Comparison of ENCODE assay signal across 22 mouse cellular contexts in genomic region chr3:56229283-56229682, GRCm38 (mm10). TPM values are rescaled to one million over a fixed set of nuclear protein-coding genes. Genes with fewer than 3 reads are reported as not detected.
A peak's percentile ranks its signal among the peaks of the same experiment; 100 is the strongest.
DNase-seq lines count a peak whose midpoint lies in the region; ATAC-seq and TF ChIP-seq lines count a peak whose summit lies in the region.
"Had no signal": no experiment of that assay in that cellular context is flagged by ENCODE, and none has a peak within 500 bp of the region (broad histone marks: within the 10 kb centered on the region; RNA-seq: fewer than 3 reads in every experiment).

No protein-coding gene starts in this region.

- no peak overlapping the region for H3ac ChIP-seq in C2C12 (ENCODE audit: control insufficient read depth, insufficient read length, low read depth)

- H3K9ac ChIP-seq in heart, embryonic 11.5 days (ENCODE audit: low read depth, low read length), result no peak overlapping the region
- H3K9ac ChIP-seq in heart, embryonic 15.5 days, result no peak overlapping the region
- H3K9ac ChIP-seq: embryonic facial prominence, embryonic 13.5 days; forebrain, embryonic 12.5 days; hindbrain, embryonic 15.5 days had no signal

- H3K79me2 ChIP-seq in C2C12 (ENCODE audit: control insufficient read depth, insufficient read depth), result no peaks in the 10 kb centered on the region

- H3K4me3 ChIP-seq in heart, embryonic 11.5 days (ENCODE audit: low read depth, low read length), result no peak overlapping the region
- H3K4me3 ChIP-seq in heart, embryonic 15.5 days, result no peak overlapping the region
- no peak overlapping the region for H3K4me3 ChIP-seq in heart, embryonic 10.5 days
- H3K4me3 ChIP-seq in C2C12 (ENCODE audit: insufficient read depth, poor library complexity, severe bottlenecking), result no peak overlapping the region
- H3K4me3 ChIP-seq: embryonic facial prominence, embryonic 13.5 days; forebrain, embryonic 12.5 days; hindbrain, embryonic 15.5 days had no signal

- no peak for TF ChIP-seq CTCF in C2C12 (IDR thresholded peaks at IDR 0.05; ENCODE audit: control insufficient read depth, insufficient read depth, insufficient read length)

- DNase-seq in heart, adult 11 months, result no peak
- DNase-seq in heart, embryonic 10.5 days (ENCODE audit: low spot score), result no peak
- DNase-seq in 416B (ENCODE audit: low read depth), result peak; percentile 50
- DNase-seq in lung, adult 18-20 months, result no peak
- DNase-seq: adrenal gland, adult 2 months; adrenal gland, postnatal 25 days; cerebellum, adult 18-20 months; cerebellum, adult 9-11 months; cerebellum, postnatal 36 days; gastrocnemius, postnatal 14 days; heart, postnatal 14 days; kidney, adult 8-10 months had no signal

- no peaks in the 10 kb centered on the region for H3K27me3 ChIP-seq in heart, embryonic 11.5 days (ENCODE audit: control insufficient read depth, insufficient read depth, low read length)
- H3K27me3 ChIP-seq in heart, embryonic 15.5 days, result no peaks in the 10 kb centered on the region
- no peaks in the 10 kb centered on the region for H3K27me3 ChIP-seq in heart, embryonic 10.5 days (ENCODE audit: insufficient read depth, poor library complexity, severe bottlenecking)
- no peaks in the 10 kb centered on the region for H3K27me3 ChIP-seq in C2C12 (ENCODE audit: control insufficient read depth, insufficient read depth, insufficient read length)
- H3K27me3 ChIP-seq: CH12.LX; embryonic facial prominence, embryonic 13.5 days; forebrain, embryonic 12.5 days; hindbrain, embryonic 15.5 days had no signal

- WGBS in heart, embryonic 11.5 days (ENCODE audit: insufficient replicate concordance), result 11% methylated on average over 1 of the region's 1 CpGs
- 15% methylated on average over 1 of the region's 1 CpGs for WGBS in heart, embryonic 15.5 days
- 3% methylated on average over 1 of the region's 1 CpGs for WGBS in heart, embryonic 10.5 days

- no peaks in the 10 kb centered on the region for H3K36me3 ChIP-seq in heart, embryonic 11.5 days (ENCODE audit: control insufficient read depth, insufficient read depth, low read length)
- no peaks in the 10 kb centered on the region for H3K36me3 ChIP-seq in heart, embryonic 15.5 days
- H3K36me3 ChIP-seq in heart, embryonic 10.5 days, result no peaks in the 10 kb centered on the region
- no peaks in the 10 kb centered on the region for H3K36me3 ChIP-seq in C2C12 (ENCODE audit: control insufficient read depth, insufficient read depth)
- H3K36me3 ChIP-seq: embryonic facial prominence, embryonic 13.5 days; forebrain, embryonic 12.5 days; hindbrain, embryonic 15.5 days had no signal

- H3K4me2 ChIP-seq in heart, embryonic 11.5 days, result no peak overlapping the region
- H3K4me2 ChIP-seq in heart, embryonic 15.5 days, result no peak overlapping the region
- H3K4me2 ChIP-seq: embryonic facial prominence, embryonic 13.5 days; forebrain, embryonic 12.5 days; hindbrain, embryonic 15.5 days had no signal

- no peaks in the 10 kb centered on the region for H3K9me3 ChIP-seq in heart, embryonic 11.5 days (replicated peaks; ENCODE audit: control insufficient read depth, low read length)
- no peaks in the 10 kb centered on the region for H3K9me3 ChIP-seq in heart, embryonic 15.5 days (replicated peaks)
- no peaks in the 10 kb centered on the region for H3K9me3 ChIP-seq in heart, embryonic 10.5 days
- H3K9me3 ChIP-seq: embryonic facial prominence, embryonic 13.5 days; forebrain, embryonic 12.5 days; hindbrain, embryonic 15.5 days had no signal

- H3K4me1 ChIP-seq in heart, embryonic 11.5 days (ENCODE audit: control insufficient read depth, insufficient read depth, low read length), result 0 out of 2 replicates have a peak, but pooled peaks cover 2% of the 10 kb centered on the region
- peaks cover 4% of the 10 kb centered on the region for H3K4me1 ChIP-seq in heart, embryonic 15.5 days (replicated peaks)
- H3K4me1 ChIP-seq in heart, embryonic 10.5 days, result no peaks in the 10 kb centered on the region; the same call in 1 of the 2 replicates
- H3K4me1 ChIP-seq: embryonic facial prominence, embryonic 13.5 days; forebrain, embryonic 12.5 days; hindbrain, embryonic 15.5 days had no signal

- ATAC-seq in heart, embryonic 11.5 days (replicated peaks; ENCODE audit: insufficient number of reproducible peaks, low FRiP score, low TSS enrichment), result peak; percentile 65; the same call in 1 of the 2 replicates
- 0 out of 2 replicates have a peak, but pooled peaks have one; percentile 22 for ATAC-seq in heart, embryonic 15.5 days (replicated peaks; ENCODE audit: insufficient number of reproducible peaks, insufficient read depth, low FRiP score, low read depth)
- ATAC-seq: forebrain, embryonic 16.5 days; inflammation-experienced regulatory T-cells, adult 6 months; intestine, postnatal 0 days had no signal

- no peaks in the 10 kb centered on the region for H3K79me3 ChIP-seq in C2C12 (ENCODE audit: low read depth)

- no peak overlapping the region; the same call in 1 of the 2 replicates for H3K27ac ChIP-seq in heart, embryonic 11.5 days (ENCODE audit: low read depth, low read length)
- H3K27ac ChIP-seq in heart, embryonic 15.5 days, result peak overlapping the region; percentile 45; the same call in 1 of the 2 replicates
- H3K27ac ChIP-seq in heart, embryonic 10.5 days, result no peak overlapping the region
- H3K27ac ChIP-seq: embryonic facial prominence, embryonic 13.5 days; forebrain, embryonic 12.5 days; hindbrain, embryonic 15.5 days had no signal

TF ChIP-seq in C2C12, 6 proteins besides CTCF, POLR2A, EP300 and RAD21:
- no peak for TF ChIP-seq CEBPB (IDR thresholded peaks at IDR 0.05; ENCODE audit: low read depth)
- peak; percentile 50 for TF ChIP-seq USF1 (IDR thresholded peaks at IDR 0.05; ENCODE audit: low read depth)
TF ChIP-seq in C2C12: peak in this region for 1.

RNA-seq across cellular contexts. Expression of gene Nbea, which starts 45.8 kb away (rescaled TPM):
- polyA plus RNA-seq in heart, embryonic 11.5 days (2014; fragmentation: Nextera tagmentation; extraction: Ambion mirVana), result 12.9 and 13.6 TPM in 2 replicates
- 6.7 and 6.8 TPM in 2 replicates for polyA plus RNA-seq in heart, embryonic 15.5 days (2015; fragmentation: Nextera tagmentation; extraction: Ambion mirVana)
- polyA plus RNA-seq in heart, embryonic 10.5 days (2016; fragmentation: Nextera tagmentation; extraction: Ambion mirVana), result 6.3 and 7.4 TPM in 2 replicates
- polyA plus RNA-seq in C2C12 (2012; fragmentation: generic; extraction: Trizol), result 3.2 TPM
